Mouse (Mus musculus) forebrain, postnatal 0 days (tissue): ENCODE measurements around the gene Agxt. TPM values are rescaled to one million over a fixed set of nuclear protein-coding genes. Genes with fewer than 3 reads are reported as not detected.
A peak's percentile ranks its signal among the peaks of the same experiment; 100 is the strongest.

ENCODE experiments used
- ATAC-seq: fragments of 200-750 bp; cut with Nextera tagmentation; 2 replicates; pipeline ENCODE4 v1.8.0; 2017; ENCODE audit warnings: mild to moderate bottlenecking, moderate library complexity
- DNase-seq: peaks from one replicate; pipeline ENCODE4 v3.0.0-alpha.2; 2015
- H3K27ac ChIP-seq: fragments of 300-500 bp; sonication (generic); 2 replicates; pipeline ENCODE4 v1.5.1; 2014; ENCODE audit warnings: low read depth, mild to moderate bottlenecking, antibody characterized with exemption, low read length, moderate library complexity, mixed read lengths
- H3K27me3 ChIP-seq: fragments of 300-500 bp; sonication (generic); 2 replicates; pipeline ENCODE4 v1.6.1; 2014; ENCODE audit warnings: mild to moderate bottlenecking, low read length, mixed read lengths; ENCODE audit not compliant: insufficient read depth
- H3K36me3 ChIP-seq: fragments of 300-500 bp; sonication (generic); 2 replicates; pipeline ENCODE4 v1.6.1; 2014; ENCODE audit warnings: mild to moderate bottlenecking, moderate library complexity; ENCODE audit not compliant: insufficient read depth
- H3K4me1 ChIP-seq: fragments of 300-500 bp; sonication (generic); 2 replicates; pipeline ENCODE4 v1.6.1; 2014; ENCODE audit warnings: antibody characterized with exemption; ENCODE audit not compliant: insufficient read depth
- H3K4me2 ChIP-seq: fragments of 300-500 bp; sonication (generic); 2 replicates; pipeline ENCODE4 v1.6.1; 2014; ENCODE audit warnings: low read depth, mild to moderate bottlenecking, moderate library complexity
- H3K4me3 ChIP-seq: fragments of 300-500 bp; sonication (generic); 2 replicates; pipeline ENCODE4 v1.5.1; 2014; ENCODE audit warnings: low read depth, low read length, mixed read lengths
- H3K9ac ChIP-seq: fragments of 300-500 bp; sonication (generic); 2 replicates; pipeline ENCODE4 v1.6.1; 2014; ENCODE audit warnings: mild to moderate bottlenecking
- H3K9me3 ChIP-seq: fragments of 300-500 bp; sonication (generic); 2 replicates; pipeline ENCODE4 v1.6.1; 2016; ENCODE audit warnings: low read length
- CTCF ChIP-seq: sonication (generic); IDR thresholded peaks from 2 replicates; pipeline ENCODE4 v1.5.1; 2016; ENCODE audit warnings: antibody characterized with exemption, control low read depth, low read depth
- WGBS: fragments of 180-500 bp; shearing (Covaris S2); extraction: QIAGEN DNeasy Blood & Tissue Kit; methylation state at CpG from one replicate; pipeline ENCODE4 v1.1.7; 2014; 5-methylcytosine and 5-hydroxymethylcytosine counted together
- polyA plus RNA-seq: library from polyadenylated mRNA; unstranded; fragments of >200 nt; fragmentation: Nextera tagmentation; extraction: Ambion mirVana; gene quantifications from 2 replicates; pipeline ENCODE4 v1.2.1, GENCODE M21; 2015
- total RNA-seq: library from RNA; depleted of rRNA; stranded (reverse); fragments of >200 nt; gene quantifications from 2 replicates; pipeline ENCODE4 v1.2.3, GENCODE M21; 2014

Agxt gene
- total and polyA plus RNA-seq, 2 experiments from 2014 or later: not detected

- no peak overlapping the region for H3K4me3 ChIP-seq
- H3K9me3 ChIP-seq: no peaks in the 10 kb centered on the region
- no peak for DNase-seq
- no peaks in the 10 kb centered on the region for H3K4me1 ChIP-seq
- no peak for TF ChIP-seq CTCF
- no peak overlapping the region for H3K27ac ChIP-seq
- H3K9ac ChIP-seq: no peak overlapping the region
- 71% methylated on average over 8 of the region's 8 CpGs for WGBS
- no peaks in the 10 kb centered on the region for H3K36me3 ChIP-seq
- H3K27me3 ChIP-seq: no peaks in the 10 kb centered on the region
- ATAC-seq: no peak
- no peak overlapping the region for H3K4me2 ChIP-seq
Observed at GRCm38 (mm10) chr1:93161350-93161749, 26.3 kb downstream of the Agxt start.

GRCm38 (mm10) chr1:93161921-93162320, 26.9 kb downstream of the Agxt start:
- DNase-seq (no peak), ATAC-seq (no peak)
- Histone ChIP-seq H3K27ac (no peak overlapping the region), H3K4me1 (no peaks in the 10 kb centered on the region), H3K9me3 (no peaks in the 10 kb centered on the region), H3K4me2 (no peak overlapping the region), H3K27me3 (no peaks in the 10 kb centered on the region), H3K4me3 (no peak overlapping the region), H3K36me3 (no peaks in the 10 kb centered on the region), H3K9ac (no peak overlapping the region)
- 85% methylated on average over 10 of the region's 10 CpGs for WGBS
- no peak for TF ChIP-seq CTCF

GRCm38 (mm10) chr1:93162588-93162987, 27.5 kb downstream of the Agxt start:
- H3K4me2 ChIP-seq: no peak overlapping the region
- WGBS: 79% methylated on average over 7 of the region's 7 CpGs
- no peak overlapping the region for H3K9ac ChIP-seq
- no peaks in the 10 kb centered on the region for H3K4me1 ChIP-seq
- ATAC-seq (no peak), DNase-seq (no peak)
- H3K27ac ChIP-seq: no peak overlapping the region
- no peak for TF ChIP-seq CTCF
- no peaks in the 10 kb centered on the region for H3K36me3 ChIP-seq
- H3K9me3 ChIP-seq: no peaks in the 10 kb centered on the region
- H3K4me3 ChIP-seq: no peak overlapping the region
- no peaks in the 10 kb centered on the region for H3K27me3 ChIP-seq

- no peaks in the 10 kb centered on the region for H3K4me1 ChIP-seq
- no peaks in the 10 kb centered on the region for H3K9me3 ChIP-seq
- no peaks in the 10 kb centered on the region for H3K27me3 ChIP-seq
- no peak overlapping the region for H3K27ac ChIP-seq
- H3K4me3 ChIP-seq: no peak overlapping the region
- TF ChIP-seq CTCF: no peak
- DNase-seq: no peak
- no peak for ATAC-seq
- WGBS: 85% methylated on average over 9 of the region's 9 CpGs
- H3K4me2 ChIP-seq: no peak overlapping the region
- no peaks in the 10 kb centered on the region for H3K36me3 ChIP-seq
- no peak overlapping the region for H3K9ac ChIP-seq
Observed at GRCm38 (mm10) chr1:93165447-93165846, 30.4 kb downstream of the Agxt start.

DNA sequence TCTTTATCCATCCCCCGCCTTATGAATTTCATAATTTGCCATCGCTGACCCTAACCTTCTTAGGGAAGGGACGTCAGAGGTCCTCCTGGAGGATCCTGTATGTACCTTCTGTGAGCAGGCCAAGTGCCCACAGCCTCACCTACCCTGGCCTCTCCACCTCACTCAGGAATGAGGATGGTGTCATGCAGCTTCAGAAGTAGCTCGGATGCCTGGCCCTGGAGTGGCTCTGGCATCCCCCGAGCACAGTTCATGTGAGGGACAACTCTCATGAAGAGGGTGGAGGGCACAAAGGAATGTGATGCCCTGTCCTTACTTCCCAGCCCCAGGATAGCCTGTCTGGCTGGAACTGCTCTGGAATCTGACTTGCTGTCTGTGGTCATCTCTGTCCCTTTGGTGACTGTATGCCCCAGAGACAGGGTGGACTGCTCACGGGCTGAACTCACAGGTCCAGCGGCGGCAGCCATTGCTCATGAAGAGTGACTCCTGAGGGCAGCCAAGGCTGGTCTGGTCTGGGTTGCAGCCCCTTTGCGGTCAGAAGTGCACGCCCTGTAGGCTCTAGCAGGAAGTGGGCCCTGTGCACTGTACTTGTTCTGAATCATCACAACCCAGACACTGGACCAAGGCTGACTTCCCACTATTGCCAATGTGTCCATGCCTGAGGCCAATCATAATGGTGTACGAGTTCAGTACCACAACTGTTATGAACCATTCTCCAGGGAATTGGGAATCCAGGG, 31.5 kb downstream of the Agxt start:
- Histone ChIP-seq H3K27me3 (no peaks in the 10 kb centered on the region), H3K27ac (no peak overlapping the region), H3K9ac (no peak overlapping the region), H3K9me3 (no peaks in the 10 kb centered on the region), H3K4me2 (no peak overlapping the region), H3K4me3 (no peak overlapping the region), H3K4me1 (no peaks in the 10 kb centered on the region), H3K36me3 (no peaks in the 10 kb centered on the region)
- ATAC-seq (no peak), DNase-seq (no peak)
- WGBS: 90% methylated on average over 11 of the region's 11 CpGs
- no peak for TF ChIP-seq CTCF

GRCm38 (mm10) chr1:93168295-93168775, 33.3 kb downstream of the Agxt start, which contains the start of gene Crocc2:
Crocc2 (plus strand) TSS chr1:93168725.
- DNase-seq: peak; percentile 18
- no peaks in the 10 kb centered on the region for H3K27me3 ChIP-seq
- 29% methylated on average over 10 of the region's 10 CpGs for WGBS
- no peaks in the 10 kb centered on the region for H3K4me1 ChIP-seq
- no peak within 1 kb of the TSS for H3K9ac ChIP-seq
- H3K4me2 ChIP-seq: no peak within 1 kb of the TSS
- peak; percentile 58 for ATAC-seq
- TF ChIP-seq CTCF: no peak
- H3K27ac ChIP-seq: no peak within 1 kb of the TSS
- no peaks in the 10 kb centered on the region for H3K9me3 ChIP-seq
- no peak within 1 kb of the TSS for H3K4me3 ChIP-seq
- H3K36me3 ChIP-seq: no peaks in the 10 kb centered on the region

DNA sequence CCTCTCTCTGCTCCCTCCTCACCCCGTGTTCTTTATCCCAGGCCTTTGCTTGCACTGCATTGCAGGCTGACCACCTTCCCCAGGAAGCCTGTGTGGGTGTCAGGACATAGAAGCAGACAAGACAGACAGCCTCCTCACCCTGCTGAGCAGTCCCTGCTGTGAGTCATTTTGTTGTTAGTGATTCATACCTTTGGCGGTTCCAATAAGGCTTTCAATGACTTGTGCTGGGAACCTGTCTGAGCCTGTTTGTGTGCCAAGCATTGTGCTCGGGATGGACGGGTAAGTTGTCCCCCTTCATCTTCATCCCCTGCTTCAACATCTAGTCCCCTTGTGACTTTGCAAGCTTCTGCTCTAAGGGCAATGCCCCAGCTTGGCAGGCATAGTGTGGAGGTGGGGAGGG, 38.6 kb downstream of the Agxt start:
- no peaks in the 10 kb centered on the region for H3K27me3 ChIP-seq
- 63% methylated on average over 4 of the region's 4 CpGs for WGBS
- no peak for ATAC-seq
- no peak overlapping the region for H3K4me3 ChIP-seq
- H3K36me3 ChIP-seq: no peaks in the 10 kb centered on the region
- no peak overlapping the region for H3K9ac ChIP-seq
- H3K27ac ChIP-seq: no peak overlapping the region
- TF ChIP-seq CTCF: no peak
- H3K9me3 ChIP-seq: no peaks in the 10 kb centered on the region
- peaks cover 2% of the 10 kb centered on the region; the same call in 1 of the 2 replicates for H3K4me1 ChIP-seq
- no peak overlapping the region for H3K4me2 ChIP-seq
- DNase-seq: no peak
